Mouse (Mus musculus) lung, postnatal 4 days (tissue): Measurements from ENCODE around the gene Mcu.

Source experiments
- DNase-seq, 2 experiments: peaks; one replicate each; pipeline ENCODE4 v3.0.0; 2021

Mcu gene

DNA sequence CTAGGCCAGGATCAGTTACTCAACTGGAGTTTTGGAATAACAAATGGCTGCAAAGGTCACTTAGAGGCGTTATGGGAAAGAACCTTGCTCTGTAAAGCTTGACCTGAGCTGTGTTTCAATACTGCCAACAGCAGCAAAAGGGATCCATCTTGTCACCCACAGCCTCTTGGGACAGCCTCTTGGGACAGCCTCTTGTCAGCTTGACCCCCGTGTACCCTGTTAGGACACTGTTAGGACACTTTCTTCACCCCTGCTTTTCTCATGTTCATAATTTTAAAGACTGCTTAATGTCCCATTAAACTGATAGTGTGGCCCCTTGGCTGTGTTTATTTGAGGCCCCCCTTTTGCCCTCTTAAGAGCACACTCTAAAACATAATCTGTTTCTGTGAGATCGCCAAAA is 192.0 kb downstream of the Mcu start:
- DNase-seq, result no peak

DNA sequence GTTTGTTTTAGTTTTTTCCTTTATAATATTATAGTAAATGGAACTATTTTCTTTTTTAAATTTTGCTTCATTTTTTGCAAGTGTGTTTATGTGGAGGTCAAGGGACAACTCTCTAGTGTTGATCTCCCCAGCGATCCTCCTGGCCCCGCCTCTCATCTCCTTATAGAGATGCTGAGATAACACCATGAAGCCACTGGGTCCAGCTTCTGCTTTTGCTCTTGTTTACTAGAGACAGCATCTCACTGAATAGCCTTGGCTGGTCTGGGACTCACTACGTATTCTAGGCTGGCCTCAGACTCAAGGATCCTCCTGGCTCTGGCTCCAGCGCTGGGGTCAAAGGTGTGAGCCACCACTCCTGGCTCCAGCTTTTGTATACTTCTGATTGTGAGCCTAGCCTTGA is 197.0 kb downstream of the Mcu start:
- DNase-seq, result no peak

DNA sequence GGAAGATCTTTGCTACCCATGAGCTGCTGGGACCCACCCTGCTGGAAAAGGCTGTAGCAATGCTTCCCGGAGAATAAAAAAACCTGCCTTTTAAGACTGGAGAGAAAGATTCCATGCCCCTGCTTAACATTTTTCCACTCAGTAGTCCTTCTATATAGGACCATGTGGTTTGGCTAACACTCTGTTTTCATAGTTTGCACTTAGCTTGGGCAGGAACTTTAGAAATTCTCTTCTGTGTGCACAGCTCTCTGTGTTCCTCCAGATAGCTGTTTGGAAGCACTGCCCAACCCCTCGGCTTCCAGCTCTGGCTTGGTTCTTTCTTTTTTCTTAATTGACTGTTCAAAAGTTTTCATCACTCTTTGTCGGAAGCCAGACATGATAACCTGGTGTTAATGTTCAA is 199.9 kb downstream of the Mcu start:
- no peak for DNase-seq

DNA sequence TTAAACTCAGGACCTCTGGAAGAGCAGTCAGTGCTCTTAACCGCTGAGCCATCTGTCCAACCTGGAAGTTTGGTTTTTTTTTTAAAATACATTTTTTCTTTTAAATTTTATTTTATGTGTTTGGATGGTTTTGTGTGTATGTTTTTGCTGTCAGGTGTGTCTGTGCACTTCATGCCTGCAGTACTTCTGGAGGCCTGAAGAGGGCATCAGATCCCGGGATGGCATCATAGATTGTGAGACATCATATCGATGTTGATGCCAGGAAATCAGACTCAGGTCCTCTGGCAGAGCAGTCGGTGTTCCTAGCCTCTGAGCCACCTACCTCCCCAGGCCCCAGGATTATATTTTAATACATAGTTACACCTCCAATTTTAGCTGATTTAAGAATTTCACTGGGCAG is 202.8 kb downstream of the Mcu start:
- no peak for DNase-seq

DNA sequence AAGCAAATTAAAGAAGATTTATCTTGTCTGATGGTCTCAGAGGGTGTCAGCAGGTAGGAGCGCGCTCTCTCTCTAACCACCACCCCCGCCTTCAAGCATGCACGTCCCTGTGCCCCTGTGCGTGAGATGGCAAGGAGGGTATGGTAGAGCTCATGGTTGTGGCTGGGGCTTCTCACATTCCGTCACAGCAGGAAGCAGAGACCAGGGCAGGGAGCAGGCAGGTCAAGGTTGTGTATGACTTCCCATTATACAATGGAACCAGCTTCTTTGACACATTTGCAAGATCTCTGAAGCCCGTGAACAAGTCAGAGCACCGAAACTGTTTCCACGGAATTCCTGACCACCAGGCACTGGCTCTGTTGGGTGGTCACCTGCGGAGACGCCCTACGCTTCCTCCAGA is 206.2 kb downstream of the Mcu start:
- no peak for DNase-seq

DNA sequence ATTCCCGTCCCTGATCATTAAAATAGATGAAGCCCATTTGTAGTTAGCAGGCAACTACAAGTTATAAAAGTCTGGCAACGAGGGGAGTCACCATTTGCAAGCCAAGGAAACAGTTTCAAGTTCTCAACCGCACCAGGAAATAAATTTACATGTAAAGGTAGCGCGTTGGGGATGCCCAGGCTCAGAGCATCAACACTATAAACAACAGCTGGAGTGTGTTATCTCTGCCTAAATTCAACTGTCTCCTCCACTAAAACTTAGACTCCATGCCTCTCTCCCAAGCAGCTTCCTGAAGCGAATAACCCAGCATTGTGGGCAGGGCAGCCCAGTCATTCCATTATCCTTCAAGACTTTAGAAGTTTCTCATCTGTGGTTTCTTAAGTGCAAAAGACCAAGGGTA is 208.0 kb downstream of the Mcu start:
- DNase-seq, result no peak

DNA sequence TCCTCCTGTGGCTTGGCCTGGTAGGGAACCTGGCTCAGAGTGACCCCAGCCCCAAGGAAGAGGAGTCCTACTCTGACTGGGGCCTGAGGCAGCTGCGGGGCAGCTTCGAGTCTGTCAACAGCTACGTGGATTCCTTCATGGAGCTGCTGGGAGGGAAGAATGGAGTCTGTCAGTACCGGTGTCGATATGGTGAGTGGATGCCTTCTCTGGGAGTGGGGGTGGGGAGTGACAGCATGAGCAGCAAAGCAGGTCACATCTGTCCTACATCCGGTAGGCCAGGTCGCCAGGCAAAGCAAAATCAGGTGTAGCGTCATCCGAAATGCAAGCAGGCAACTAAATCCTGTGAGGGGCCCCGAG is 212.7 kb downstream of the Mcu start:
- DNase-seq, result no peak

DNA sequence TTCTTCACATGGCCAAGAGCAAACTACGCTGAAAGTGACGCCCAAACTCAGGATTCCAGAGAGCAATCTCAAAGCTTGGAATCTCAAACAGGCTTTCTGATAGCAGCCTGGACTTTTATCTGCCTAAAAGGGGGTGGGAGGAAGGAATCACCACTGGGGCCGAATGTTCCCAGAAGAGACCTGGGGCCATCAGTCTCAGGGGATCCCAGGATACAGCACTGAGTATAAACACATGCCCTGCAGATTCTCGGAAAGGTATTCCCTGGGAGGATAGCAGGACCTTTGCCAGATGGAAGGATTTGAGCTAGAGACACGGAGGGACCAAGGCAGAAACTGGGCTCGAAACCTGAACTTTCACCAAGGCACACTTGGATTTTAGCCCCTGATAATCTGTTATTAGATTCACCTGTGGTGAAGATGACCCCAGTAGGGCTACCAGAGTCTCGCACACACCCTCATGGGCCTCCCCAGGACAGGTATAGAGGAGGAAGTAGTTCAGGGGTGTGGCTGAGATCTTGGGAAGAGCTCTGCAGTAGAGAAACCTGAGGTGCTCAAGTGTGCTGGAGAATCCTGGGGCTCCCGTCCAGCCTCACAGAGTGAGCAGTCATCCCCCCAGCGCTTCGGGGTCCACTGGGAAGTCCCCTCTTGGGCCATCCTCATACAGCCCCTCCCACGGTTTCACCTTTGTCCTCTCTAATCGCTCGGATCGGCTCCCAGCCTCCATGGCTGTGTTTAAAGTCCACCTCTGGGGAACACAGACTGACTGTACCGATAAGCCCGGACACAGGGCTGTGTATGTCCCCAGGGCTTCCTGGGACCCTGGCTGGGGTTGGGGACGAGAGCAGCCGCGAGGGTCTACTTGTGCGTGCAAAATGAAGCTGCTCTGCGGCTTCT is 213.3 kb downstream of the Mcu start, which contains the start of gene Pla2g12b:
TSS of gene Pla2g12b (plus strand) at position 762 of the 894 bp plus-strand sequence.
- DNase-seq, result no peak
